Mouse (Mus musculus) inflammation-experienced regulatory T-cells, adult 16 weeks (primary cell): ENCODE results near the gene Mecom. TPM values are rescaled to one million over a fixed set of nuclear protein-coding genes. Genes with fewer than 3 reads are reported as not detected.

Experiments used
- polyA plus RNA-seq: library from polyadenylated mRNA; unstranded; fragments of 100-300 nt; shearing (Covaris generic); gene quantifications from one replicate; pipeline ENCODE4 v1.2.1, GENCODE M21; 2017

The Mecom gene
- not detected for polyA plus RNA-seq

GRCm38 (mm10) chr3:30547908-30548307 lies at the start of gene Mecom:
TSS of gene Mecom (minus strand) at chr3:30548008.

Other genes starting within 250 kb of the Mecom start
- gene Actrt3, start 51.9 kb upstream of the Mecom start, polyA plus RNA-seq: 0.39 TPM
- gene Mynn, start 54.1 kb upstream of the Mecom start, polyA plus RNA-seq: 61.9 TPM
- gene Lrriq4, start 96.5 kb upstream of the Mecom start, polyA plus RNA-seq: not detected
- gene Lrrc34, start 99.9 kb upstream of the Mecom start, polyA plus RNA-seq: 0.16 TPM
- gene Lrrc31, start 151.8 kb upstream of the Mecom start, polyA plus RNA-seq: not detected
- not detected for gene Samd7, start 198.3 kb upstream of the Mecom start, polyA plus RNA-seq
- 88.9 TPM for gene Sec62, start 244.9 kb upstream of the Mecom start, polyA plus RNA-seq